ENCODE assay signal across 20 mouse cellular contexts in the genomic region with DNA sequence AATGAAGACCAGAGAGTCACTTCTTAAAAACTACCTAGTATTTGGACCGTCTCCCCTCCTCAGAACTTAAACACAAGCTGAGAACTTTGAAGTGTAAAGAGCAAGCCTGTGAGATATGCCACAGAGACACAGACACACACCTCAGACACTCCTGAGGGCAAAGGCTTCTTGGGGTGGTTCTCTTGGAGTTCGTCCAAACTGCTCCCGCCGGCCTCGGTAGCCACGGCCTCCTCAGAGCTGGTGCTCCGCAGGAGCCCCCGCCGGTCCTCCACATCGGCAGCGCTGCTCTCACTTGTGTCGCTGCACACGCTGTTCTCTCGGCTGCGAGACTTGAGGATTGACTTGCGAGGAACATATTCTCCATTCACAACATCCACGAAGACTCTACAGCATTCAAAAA.
"Had no signal": no experiment of that assay in that cellular context is flagged by ENCODE, and none has a peak within 500 bp of the region (broad histone marks: within the 10 kb centered on the region; RNA-seq: fewer than 3 reads in every experiment).

No protein-coding gene starts in this region.

- H3K9me3 ChIP-seq: limb, embryonic 10.5 days; limb, embryonic 13.5 days; liver, embryonic 12.5 days; liver, embryonic 15.5 days; lung, embryonic 15.5 days; megakaryocyte, embryonic 14.5 days; midbrain, embryonic 10.5 days; midbrain, embryonic 13.5 days; neural tube, embryonic 13.5 days had no signal

- DNase-seq: layer of hippocampus, adult 9-11 months; liver; lung, adult 18-20 months; lung, postnatal 10 days; lung, postnatal 36 days; retina, postnatal 1 day; right cerebral cortex, postnatal 25 days; thymus, postnatal 25 days had no signal

- H3K4me2 ChIP-seq: limb, embryonic 13.5 days; liver, embryonic 12.5 days; liver, embryonic 15.5 days; lung, embryonic 15.5 days; midbrain, embryonic 13.5 days; neural tube, embryonic 13.5 days had no signal

- H3K4me1 ChIP-seq: limb, embryonic 10.5 days; limb, embryonic 13.5 days; liver, embryonic 12.5 days; liver, embryonic 15.5 days; lung, embryonic 15.5 days; midbrain, embryonic 10.5 days; midbrain, embryonic 13.5 days; neural tube, embryonic 13.5 days had no signal

- ATAC-seq: liver, embryonic 12.5 days; midbrain, embryonic 13.5 days; midbrain, embryonic 16.5 days had no signal

- H3K4me3 ChIP-seq: layer of hippocampus, adult 2 months; limb, embryonic 10.5 days; limb, embryonic 13.5 days; liver, embryonic 12.5 days; liver, embryonic 15.5 days; lung, embryonic 15.5 days; megakaryocyte, embryonic 14.5 days; midbrain, embryonic 10.5 days; midbrain, embryonic 13.5 days; myocyte; neural tube, embryonic 13.5 days had no signal

- H3K27me3 ChIP-seq: limb, embryonic 13.5 days; liver, embryonic 12.5 days; liver, embryonic 15.5 days; lung, embryonic 15.5 days; megakaryocyte, embryonic 14.5 days; midbrain, embryonic 13.5 days; neural tube, embryonic 13.5 days had no signal

- H3K27ac ChIP-seq: layer of hippocampus, adult 2 months; limb, embryonic 10.5 days; limb, embryonic 13.5 days; liver, embryonic 12.5 days; liver, embryonic 15.5 days; lung, embryonic 15.5 days; midbrain, embryonic 10.5 days; midbrain, embryonic 13.5 days; neural tube, embryonic 13.5 days had no signal

- H3K9ac ChIP-seq: limb, embryonic 13.5 days; liver, embryonic 12.5 days; liver, embryonic 15.5 days; lung, embryonic 15.5 days; midbrain, embryonic 13.5 days; neural tube, embryonic 13.5 days had no signal
